Mouse (Mus musculus): ENCODE results near the gene Gcc1. TPM values are rescaled to one million over a fixed set of nuclear protein-coding genes. Genes with fewer than 3 reads are reported as not detected.

The Gcc1 gene
- total RNA-seq, 2 experiments from 2014 or later = 20.2 to 20.7 TPM

DNA sequence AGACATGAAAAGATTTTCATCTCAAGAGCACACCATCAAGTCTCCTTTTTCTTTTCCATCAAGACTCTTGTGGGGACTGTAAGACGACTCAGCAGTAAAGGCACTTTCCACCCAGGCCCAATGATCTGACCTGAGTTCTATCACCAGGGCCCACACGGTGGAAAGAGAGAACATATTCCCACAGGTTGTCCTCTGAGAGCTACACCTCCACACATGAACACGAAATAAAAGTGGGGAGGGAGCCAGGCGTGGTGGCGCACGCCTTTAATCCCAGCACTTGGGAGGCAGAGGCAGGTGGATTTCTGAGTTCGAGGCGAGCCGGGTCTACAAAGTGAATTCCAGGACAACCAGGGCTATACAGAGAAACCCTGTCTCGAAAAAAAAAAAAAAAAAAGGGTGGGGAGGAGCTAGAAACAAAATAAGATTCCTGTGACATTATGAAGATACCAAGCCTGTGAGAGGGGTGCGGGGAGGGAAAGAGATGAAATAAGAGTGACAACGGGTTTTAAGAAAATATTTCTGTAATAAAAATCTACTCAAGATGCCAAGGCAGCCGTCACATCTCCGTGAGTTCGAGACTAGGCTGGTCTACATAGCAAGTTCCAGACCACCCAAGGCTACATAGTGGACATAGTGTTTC is 5.4 kb downstream of the Gcc1 start:
- DNase-seq (ENCODE audit: low spot score in 2 of 2) = no peak

DNA sequence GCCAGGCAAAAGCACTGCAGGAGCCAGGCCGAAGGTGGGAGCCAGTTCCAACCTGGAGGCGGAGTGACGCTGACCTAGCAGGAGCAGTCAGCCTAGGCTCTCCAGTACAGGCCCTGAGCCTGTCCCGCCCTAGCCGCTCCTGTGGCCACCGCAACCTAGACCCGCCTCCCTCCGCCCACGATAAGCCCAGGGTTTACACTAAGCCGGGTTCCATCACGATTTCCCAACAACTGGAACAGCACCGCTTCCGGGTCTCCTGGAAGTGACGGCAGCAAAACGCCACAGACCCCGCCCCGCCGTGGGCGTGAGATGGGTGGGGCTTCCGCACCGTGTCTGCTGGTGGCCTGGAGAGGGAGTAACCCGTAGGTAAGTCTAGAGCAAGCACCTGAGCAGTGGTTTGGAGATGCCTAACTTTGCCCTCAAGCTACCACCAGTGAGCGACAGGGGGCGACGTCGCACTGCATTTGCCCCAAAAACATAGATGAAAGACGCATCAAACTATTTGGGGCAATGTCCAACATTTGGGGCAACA is 6.7 kb downstream of the Gcc1 start:
- peak; percentile 93 to 95 for DNase-seq (ENCODE audit: low spot score in 2 of 2)

DNA sequence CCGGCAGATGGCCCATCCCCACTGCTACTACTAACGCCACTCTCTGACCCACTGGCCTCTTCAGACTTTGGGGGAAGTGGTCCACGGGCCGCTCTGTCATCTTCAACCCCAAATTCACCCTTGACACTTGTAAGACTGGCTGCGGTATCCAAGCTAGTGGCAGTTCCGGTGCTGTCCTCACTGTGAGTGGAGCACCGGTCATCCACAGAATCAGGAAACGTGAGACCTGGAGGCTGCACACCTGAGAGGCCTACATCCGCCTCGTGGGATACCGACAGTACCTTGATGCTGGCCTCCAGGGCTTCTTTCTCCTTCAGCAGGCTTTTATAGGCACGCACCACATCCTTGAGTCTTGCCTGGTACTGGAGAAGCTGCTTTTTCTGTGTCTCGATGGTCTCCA is 7.3 kb downstream of the Gcc1 start:
- DNase-seq (ENCODE audit: low spot score in 2 of 2) = no peak

GRCm38 (mm10) chr6:28420361-28420760 is 7.8 kb downstream of the Gcc1 start:
- no peak for DNase-seq (ENCODE audit: low spot score in 2 of 2)

- no peak for DNase-seq (ENCODE audit: low spot score in 2 of 2)
These were observed 8.5 kb downstream of the Gcc1 start for GRCm38 (mm10) chr6:28419673-28420072.

GRCm38 (mm10) chr6:28418449-28418848 is 9.7 kb downstream of the Gcc1 start:
- DNase-seq (ENCODE audit: low spot score in 2 of 2) = peak; percentile 41 to 50

- DNase-seq (ENCODE audit: low spot score in 2 of 2) = no peak
These were observed 11.2 kb downstream of the Gcc1 start for GRCm38 (mm10) chr6:28416981-28417380.

DNA sequence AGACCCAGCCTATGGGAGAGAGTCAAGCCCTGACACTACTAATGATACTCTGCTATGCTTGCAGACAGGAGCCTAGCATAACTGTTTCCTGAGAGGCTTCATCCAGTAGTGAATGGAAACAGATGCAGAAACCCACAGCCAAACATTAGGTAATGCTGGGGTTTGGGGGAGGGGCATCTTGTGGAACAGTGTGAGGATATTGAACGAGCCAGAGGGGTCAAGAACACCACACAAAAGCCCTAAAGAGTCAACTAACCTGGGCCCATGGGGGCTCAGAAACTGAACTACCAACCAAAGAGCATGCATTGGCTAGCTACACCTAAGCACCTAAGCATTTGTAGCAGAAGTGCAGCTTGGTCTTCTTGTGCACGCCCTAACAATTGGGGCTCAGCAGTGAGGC is 17.0 kb downstream of the Gcc1 start:
- DNase-seq (ENCODE audit: low spot score in 2 of 2) = no peak

GRCm38 (mm10) chr6:28410053-28410452 is 18.1 kb downstream of the Gcc1 start:
- no peak for DNase-seq (ENCODE audit: low spot score in 2 of 2)

DNA sequence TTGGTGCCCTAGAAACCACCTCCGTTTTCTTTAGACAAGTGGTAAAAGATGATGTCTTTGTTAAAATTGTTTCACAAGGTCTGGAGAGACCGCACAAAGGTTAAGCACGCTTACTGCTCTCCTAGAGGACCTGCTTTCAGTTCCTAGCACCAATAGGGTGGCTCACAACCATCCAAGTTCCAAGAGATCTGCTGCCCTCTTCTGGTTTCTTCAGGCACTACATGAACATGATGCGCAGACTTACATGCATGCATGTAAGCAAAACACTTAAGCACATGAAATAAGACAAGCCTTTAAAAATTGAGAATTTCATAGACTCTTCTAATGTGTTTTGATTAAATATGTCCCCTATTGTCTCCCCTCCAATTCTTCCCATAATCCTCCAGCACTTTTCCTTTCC is 28.4 kb downstream of the Gcc1 start:
- no peak for DNase-seq (ENCODE audit: low spot score in 2 of 2)

- no peak for DNase-seq (ENCODE audit: low spot score in 2 of 2)
These were observed 29.5 kb downstream of the Gcc1 start for GRCm38 (mm10) chr6:28398726-28399125.

- peak in 1 of 2 experiments; percentile 8 for DNase-seq (ENCODE audit: low spot score in 2 of 2)
These were observed 30.4 kb downstream of the Gcc1 start, which contains the start of gene Zfp800 for GRCm38 (mm10) chr6:28397681-28398203. Gene Zfp800, minus strand, starts transcription at chr6:28398005.

- no peak for DNase-seq (ENCODE audit: low spot score in 2 of 2)
These were observed 31.2 kb downstream of the Gcc1 start for GRCm38 (mm10) chr6:28396853-28397457.

GRCm38 (mm10) chr6:28396051-28396852 is 31.9 kb downstream of the Gcc1 start:
- DNase-seq (ENCODE audit: low spot score in 2 of 2) = no peak

GRCm38 (mm10) chr6:28389038-28389437 is 39.2 kb downstream of the Gcc1 start:
- DNase-seq (ENCODE audit: low spot score in 2 of 2) = no peak

DNA sequence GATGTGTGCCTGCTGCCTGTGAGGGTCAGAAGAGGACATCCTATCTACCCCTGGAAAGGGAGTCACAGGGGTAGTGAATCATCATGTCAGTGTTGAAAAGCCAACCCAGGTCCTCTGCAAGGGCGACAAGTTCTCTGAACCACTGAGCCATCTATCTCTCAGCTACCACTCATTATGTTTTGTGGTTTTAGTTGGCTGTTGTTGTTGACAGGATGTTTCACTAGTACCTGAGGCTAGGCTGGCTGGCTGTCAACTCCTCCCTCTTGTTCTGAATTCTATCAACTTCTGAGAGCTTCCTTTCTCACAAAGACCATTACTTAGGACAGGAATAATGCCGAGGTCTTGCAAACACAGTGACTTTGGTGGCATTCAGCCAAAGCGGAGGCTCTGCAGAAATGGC is 43.0 kb downstream of the Gcc1 start:
- DNase-seq (ENCODE audit: low spot score in 2 of 2) = no peak

- no peak for DNase-seq (ENCODE audit: low spot score in 2 of 2)
These were observed 46.2 kb downstream of the Gcc1 start for GRCm38 (mm10) chr6:28381983-28382382.

DNA sequence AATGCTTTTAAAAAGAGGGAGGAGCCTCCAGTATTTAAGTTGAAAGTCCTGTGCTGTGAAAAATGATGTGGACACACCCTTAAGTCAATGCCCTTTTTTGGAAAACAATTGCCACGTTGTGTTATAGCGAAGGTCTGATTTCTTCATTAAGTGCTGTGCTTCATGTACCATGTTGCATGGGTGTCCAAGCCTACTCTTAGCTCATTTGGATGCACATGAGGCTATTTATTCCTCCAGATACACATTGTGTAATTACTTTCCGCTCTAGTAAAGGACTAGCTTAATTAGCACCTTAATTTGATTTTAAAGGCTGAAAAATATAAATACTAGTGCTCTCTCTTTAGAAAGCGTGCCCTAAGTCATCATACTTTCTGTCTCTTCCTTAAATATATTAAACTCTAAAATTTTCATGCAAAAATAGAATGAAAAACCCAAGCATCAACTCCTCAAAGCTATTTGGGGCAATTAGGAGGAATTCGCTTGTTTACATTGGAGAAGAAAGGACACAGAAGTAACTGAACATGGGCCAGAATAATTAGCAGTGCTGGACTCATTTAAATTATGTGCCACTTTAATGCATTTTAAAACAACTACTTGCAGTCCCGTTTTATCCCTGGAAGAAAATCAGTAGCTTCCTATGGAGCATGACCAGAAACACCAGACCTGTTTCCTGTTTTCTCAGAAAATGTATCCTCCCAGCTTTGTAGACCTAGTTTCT is 58.1 kb downstream of the Gcc1 start:
- no peak for DNase-seq (ENCODE audit: low spot score in 2 of 2)

GRCm38 (mm10) chr6:28367575-28367974 is 60.6 kb downstream of the Gcc1 start:
- DNase-seq (ENCODE audit: low spot score in 2 of 2) = no peak

All from left cerebral cortex, adult 18-20 months (tissue).